Mouse (Mus musculus) CH12.LX (cell line): ENCODE data around the gene Shld1. TPM values are rescaled to one million over a fixed set of nuclear protein-coding genes. Genes with fewer than 3 reads are reported as not detected.

Experiments used
- DNase-seq: peaks from one replicate; pipeline ENCODE4 v3.0.0-alpha.2; 2013; ENCODE audit errors: extremely low read depth
- H3K27ac ChIP-seq: 2 replicates; pipeline ENCODE4 v1.5.1; 2012; ENCODE audit warnings: low read depth, mild to moderate bottlenecking, control low read depth, moderate library complexity; ENCODE audit not compliant: insufficient read depth
- H3K27me3 ChIP-seq: replicated peaks from 2 replicates; pipeline ENCODE3; 2012; ENCODE audit warnings: inconsistent platforms
- H3K36me3 ChIP-seq, 2 experiments: replicated peaks in 1 of 2; 2 replicates each; pipeline versions ENCODE3 to v1.6.1; 2012; ENCODE audit warnings: inconsistent platforms in 1 of 2, low read length in 1 of 2, mild to moderate bottlenecking in 1 of 2, mixed read lengths in 1 of 2, moderate library complexity in 1 of 2; ENCODE audit not compliant: control insufficient read depth in 1 of 2, insufficient read depth in 1 of 2
- H3K4me1 ChIP-seq, 2 experiments: 2 replicates each; pipeline ENCODE4 v1.6.1; 2012; ENCODE audit warnings: inconsistent platforms in 1 of 2, moderate library complexity in 1 of 2; ENCODE audit not compliant: insufficient read depth in 2 of 2, control insufficient read depth in 1 of 2
- H3K4me2 ChIP-seq: 2 replicates; pipeline ENCODE4 v1.6.1; 2012; ENCODE audit warnings: low read depth, mild to moderate bottlenecking, control low read depth; ENCODE audit not compliant: poor library complexity, insufficient read depth, severe bottlenecking
- H3K4me3 ChIP-seq, 3 experiments: fragments of 150-350 bp in 1 of 3; sonication (generic) in 1 of 3; replicated peaks in 1 of 3; 2 replicates each; pipeline versions ENCODE3 to v1.5.1; 2011 to 2012; ENCODE audit warnings: low read depth in 2 of 3, low read length in 2 of 3, mild to moderate bottlenecking in 2 of 3, moderate library complexity in 2 of 3, control low read depth in 1 of 3, improper control_type of control experiment in 1 of 3, inconsistent platforms in 1 of 3, mixed read lengths in 1 of 3; ENCODE audit not compliant: poor library complexity in 1 of 3
- H3K79me2 ChIP-seq: replicated peaks from 2 replicates; pipeline ENCODE4 v1.6.1; 2012; ENCODE audit warnings: mild to moderate bottlenecking, moderate library complexity; ENCODE audit not compliant: control insufficient read depth, poor library complexity, insufficient read depth, severe bottlenecking; ENCODE audit errors: extremely low read depth
- H3K9ac ChIP-seq: 2 replicates; pipeline ENCODE4 v1.6.1; 2012; ENCODE audit warnings: low read depth, mild to moderate bottlenecking, control low read depth, moderate library complexity; ENCODE audit not compliant: insufficient read depth
- H3K9me3 ChIP-seq: replicated peaks from 2 replicates; pipeline ENCODE3; 2012; ENCODE audit warnings: low read length, inconsistent platforms, mixed read lengths
- BHLHE40 ChIP-seq: IDR thresholded peaks from 2 replicates; pipeline ENCODE4 v1.6.1; 2011; ENCODE audit warnings: mild to moderate bottlenecking, low read depth, low read length, improper control_type of control experiment
- ELF1 ChIP-seq: IDR thresholded peaks from 2 replicates; pipeline ENCODE4 v1.6.1; 2014; ENCODE audit warnings: low read depth, mild to moderate bottlenecking, inconsistent platforms, low read length, improper control_type of control experiment
- EP300 ChIP-seq: IDR thresholded peaks from 2 replicates; pipeline ENCODE4 v1.6.1; 2011; ENCODE audit warnings: low read length, improper control_type of control experiment
- ETS1 ChIP-seq: conservative IDR thresholded peaks from 2 replicates; pipeline ENCODE4 v1.6.1; 2012; ENCODE audit warnings: low read depth, mild to moderate bottlenecking, inconsistent platforms, low read length, improper control_type of control experiment, moderate library complexity
- JUND ChIP-seq: conservative IDR thresholded peaks from 2 replicates; pipeline ENCODE4 v1.6.1; 2011; ENCODE audit warnings: low read depth, low read length, improper control_type of control experiment
- MYC ChIP-seq: IDR thresholded peaks from 2 replicates; pipeline ENCODE4 v1.6.1; 2011; ENCODE audit warnings: low read depth, mild to moderate bottlenecking, improper control_type of control experiment, low read length
- NELFE ChIP-seq: IDR thresholded peaks from 2 replicates; pipeline ENCODE4 v1.6.1; 2011; ENCODE audit warnings: low read depth, low read length, improper control_type of control experiment
- NRF1 ChIP-seq: IDR thresholded peaks from 2 replicates; pipeline ENCODE4 v1.6.1; 2014; ENCODE audit warnings: low read depth, mild to moderate bottlenecking, inconsistent platforms, low read length, improper control_type of control experiment, moderate library complexity
- RAD21 ChIP-seq: IDR thresholded peaks from 2 replicates; pipeline ENCODE4 v1.6.1; 2011; ENCODE audit warnings: low read depth, mild to moderate bottlenecking, low read length, improper control_type of control experiment, moderate library complexity
- RCOR1 ChIP-seq: conservative IDR thresholded peaks from 2 replicates; pipeline ENCODE4 v1.6.1; 2012; ENCODE audit warnings: low read depth, mild to moderate bottlenecking, inconsistent platforms, low read length, improper control_type of control experiment
- SMC3 ChIP-seq: IDR thresholded peaks from 2 replicates; pipeline ENCODE4 v1.6.1; 2011; ENCODE audit warnings: low read depth, low read length, improper control_type of control experiment
- TBP ChIP-seq: conservative IDR thresholded peaks from 2 replicates; pipeline ENCODE4 v1.6.1; 2011; ENCODE audit warnings: low read depth, low read length, improper control_type of control experiment
- UBTF ChIP-seq: IDR thresholded peaks from 2 replicates; pipeline ENCODE4 v1.6.1; 2012; ENCODE audit warnings: low read depth, mild to moderate bottlenecking, inconsistent platforms, low read length, improper control_type of control experiment, moderate library complexity
- USF2 ChIP-seq: conservative IDR thresholded peaks from 2 replicates; pipeline ENCODE4 v1.6.1; 2011; ENCODE audit warnings: low read depth, low read length, improper control_type of control experiment
- ZC3H11A ChIP-seq: IDR thresholded peaks from 2 replicates; pipeline ENCODE4 v1.6.1; 2012; ENCODE audit warnings: low read depth, mild to moderate bottlenecking, inconsistent platforms, low read length, improper control_type of control experiment
- ZKSCAN1 ChIP-seq: IDR thresholded peaks from 2 replicates; pipeline ENCODE4 v1.6.1; 2012; ENCODE audit warnings: low read depth, inconsistent platforms, low read length, improper control_type of control experiment, borderline replicate concordance
- dilution Hi-C: fragments of 300-500 bp; cut with MboI; formaldehyde crosslinking; loops from 2 replicates; pipeline ENCODE4 v1.14.3; 2020; ENCODE audit warnings: low sequenced_read_pairs; ENCODE audit not compliant: extremely low pct_unique_long_range_greater_than_20kb, extremely low pct_ligation_motif_present
- in situ Hi-C: fragments of 300-500 bp; cut with MboI; formaldehyde crosslinking; loops from 3 replicates; pipeline ENCODE4 v1.14.3; 2019; ENCODE audit warnings: low sequenced_read_pairs, low pct_ligation_motif_present, low pct_unique_long_range_greater_than_20kb, mixed read lengths
- polyA plus RNA-seq: library from polyadenylated mRNA; unstranded; fragments of >175 nt; gene quantifications from 2 replicates; pipeline ENCODE4 v1.2.1, GENCODE M21; 2012; ENCODE audit warnings: low read depth; ENCODE audit not compliant: insufficient read length
- total RNA-seq, 2 experiments: library from RNA; depleted of rRNA; stranded (reverse); fragments of 300-350 nt in 1 of 2; fragments of >200 nt in 1 of 2; gene quantifications; 2 replicates each; pipeline ENCODE4 v1.2.3; 2012 to 2014

The Shld1 gene
- total and polyA plus RNA-seq, 3 experiments, result 5.7 to 12.6 (median 9.3) TPM

GRCm38 (mm10) chr2:132692320-132692719, 5.6 kb downstream of the Shld1 start:
- in situ Hi-C loops (no loop called here), dilution Hi-C loops (no loop called here)
- H3K9ac ChIP-seq, result no peak overlapping the region
- no peak overlapping the region for H3K27ac ChIP-seq
- no peaks in the 10 kb centered on the region for H3K9me3 ChIP-seq
- H3K4me2 ChIP-seq, result no peak overlapping the region
- TF ChIP-seq ZKSCAN1 (peak; percentile 5; the same call in 1 of the 2 replicates), ZC3H11A (no peak)
- no peak for DNase-seq
- H3K36me3 ChIP-seq, result peaks cover 2 to 22% of the 10 kb centered on the region in 2 experiments
- no peaks in the 10 kb centered on the region for H3K79me2 ChIP-seq
- H3K4me3 ChIP-seq, result no peak overlapping the region
- peaks cover 6 to 30% of the 10 kb centered on the region in 2 experiments for H3K4me1 ChIP-seq
- H3K27me3 ChIP-seq, result no peaks in the 10 kb centered on the region

- in situ Hi-C loops (no loop called here), dilution Hi-C loops (no loop called here)
- H3K36me3 ChIP-seq, result peaks cover 2 to 35% of the 10 kb centered on the region in 2 experiments
- H3K79me2 ChIP-seq, result no peaks in the 10 kb centered on the region
- TF ChIP-seq USF2 (no peak), NELFE (no peak), EP300 (no peak), ETS1 (no peak), UBTF (no peak)
- no peaks in the 10 kb centered on the region for H3K9me3 ChIP-seq
- H3K4me2 ChIP-seq, result no peak overlapping the region
- no peak overlapping the region for H3K27ac ChIP-seq
- H3K27me3 ChIP-seq, result no peaks in the 10 kb centered on the region
- peaks cover 6 to 20% of the 10 kb centered on the region in 2 experiments for H3K4me1 ChIP-seq
- H3K4me3 ChIP-seq, result no peak overlapping the region
- no peak overlapping the region for H3K9ac ChIP-seq
- no peak for DNase-seq
Observed at GRCm38 (mm10) chr2:132693980-132694379, 7.2 kb downstream of the Shld1 start.

DNA sequence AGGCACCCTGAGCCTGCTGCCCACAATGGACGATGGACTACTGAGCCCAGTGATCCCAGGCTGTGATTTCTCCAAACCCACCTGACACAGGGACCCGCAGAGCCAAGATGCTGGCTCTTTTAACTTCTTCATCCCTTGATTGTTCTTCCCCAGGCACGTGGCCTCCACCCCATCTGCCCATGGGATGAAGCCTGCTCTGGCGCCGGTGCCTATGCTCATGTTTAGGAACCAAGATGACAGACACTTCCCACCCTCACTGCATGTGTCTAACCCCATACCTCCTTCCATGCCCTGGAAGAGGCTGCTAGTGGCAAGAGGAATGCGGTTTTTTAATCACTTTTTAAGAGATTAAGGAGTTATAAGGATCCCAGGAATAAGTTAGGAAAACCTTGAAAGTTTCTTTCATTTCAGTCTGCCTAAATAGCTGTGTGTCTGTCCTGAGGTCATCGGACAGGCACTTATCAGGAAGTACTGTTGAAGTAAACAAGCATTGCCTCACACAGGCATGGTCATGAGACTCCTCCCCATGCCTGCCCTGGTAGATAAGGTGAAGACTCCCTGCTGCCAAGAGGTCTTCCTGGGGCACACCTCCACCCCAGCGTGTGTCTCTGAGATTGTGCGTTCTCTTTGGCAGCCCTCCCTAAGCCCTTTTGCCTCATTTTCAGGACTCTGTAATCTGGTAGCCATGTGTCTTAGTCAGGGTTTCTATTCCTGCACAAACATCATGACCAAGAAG, 8.8 kb downstream of the Shld1 start:
- Histone ChIP-seq H3K4me2 (no peak overlapping the region), H3K4me1 (peaks cover 0 to 5% of the 10 kb centered on the region in 2 experiments; a peak in 3 of 4 replicates), H3K36me3 (peaks cover 2 to 35% of the 10 kb centered on the region in 2 experiments), H3K9me3 (no peaks in the 10 kb centered on the region), H3K9ac (no peak overlapping the region), H3K27ac (no peak overlapping the region), H3K27me3 (no peaks in the 10 kb centered on the region), H3K4me3 (no peak overlapping the region), H3K79me2 (no peaks in the 10 kb centered on the region)
- in situ Hi-C loops, result no loop called here
- dilution Hi-C loops, result no loop called here
- no peak for DNase-seq
- TF ChIP-seq UBTF (no peak), SMC3 (no peak), ELF1 (no peak), ZC3H11A (no peak), NRF1 (no peak), TBP (no peak), JUND (no peak), ETS1 (no peak), EP300 (no peak), RAD21 (no peak), BHLHE40 (no peak), USF2 (no peak), RCOR1 (no peak), MYC (no peak)
